Comparison of ENCODE assay signal across 8 mouse cellular contexts in genomic region chr17:36205456-36205855, GRCm38 (mm10). TPM values are rescaled to one million over a fixed set of nuclear protein-coding genes. Genes with fewer than 3 reads are reported as not detected.
DNase-seq lines count a peak whose midpoint lies in the region; ATAC-seq lines count a peak whose summit lies in the region.

No protein-coding gene starts in this region.

- no peaks in the 10 kb centered on the region for H3K79me2 ChIP-seq in macrophage (ENCODE audit: inconsistent target)

- H3K27ac ChIP-seq in heart, embryonic 13.5 days (replicated peaks), result no peak overlapping the region
- no peak overlapping the region for H3K27ac ChIP-seq in macrophage

- H3K4me2 ChIP-seq in heart, embryonic 13.5 days, result peak overlapping the region; percentile 79

- H3K9me3 ChIP-seq in heart, embryonic 13.5 days, result no peaks in the 10 kb centered on the region

- peaks cover 12% of the 10 kb centered on the region for H3K4me1 ChIP-seq in heart, embryonic 13.5 days

- H3K4me3 ChIP-seq in heart, embryonic 13.5 days, result peak overlapping the region; percentile 51
- peak overlapping the region; percentile 54 for H3K4me3 ChIP-seq in macrophage (ENCODE audit: inconsistent target)

- H3K27me3 ChIP-seq in heart, embryonic 13.5 days (replicated peaks), result peaks cover 98% of the 10 kb centered on the region
- peaks cover 3% of the 10 kb centered on the region; the same call in 1 of the 2 replicates for H3K27me3 ChIP-seq in splenic B cell, adult 2 months (ENCODE audit: control insufficient read depth, insufficient read depth, low read length, poor library complexity, severe bottlenecking)

- no peaks in the 10 kb centered on the region for H3K36me3 ChIP-seq in heart, embryonic 13.5 days
- H3K36me3 ChIP-seq in macrophage (ENCODE audit: inconsistent target), result no peaks in the 10 kb centered on the region
- H3K36me3 ChIP-seq in splenic B cell, adult 2 months (ENCODE audit: control insufficient read depth, insufficient read depth, low read length, poor library complexity, severe bottlenecking), result no peaks in the 10 kb centered on the region

- WGBS in heart, embryonic 13.5 days, result under 1% methylated on average over 15 of the region's 15 CpGs
- whole genome bisulfite sequencing in macrophage (ENCODE audit: missing documents), result 2% methylated on average over 15 of the region's 15 CpGs

- peak; percentile 48 to 64 for DNase-seq in CD8-positive naive resting alpha-beta T cell, adult 2 months (ENCODE audit: low read depth in 2 of 2, low spot score in 2 of 2)
- DNase-seq in adrenal gland, postnatal 36 days, result peak; percentile 30 to 45
- peak; percentile 17 for DNase-seq in kidney, postnatal 10 days
- DNase-seq in splenic B cell, adult 2 months (ENCODE audit: low read depth, low spot score), result peak; percentile 81
- DNase-seq in adipocyte (ENCODE audit: low spot score), result no peak
- DNase-seq in frontal cortex, postnatal 10 days (ENCODE audit: low spot score in 2 of 2), result no peak

- ATAC-seq in heart, embryonic 13.5 days (ENCODE audit: extremely low read depth, insufficient number of reproducible peaks, low FRiP score, low TSS enrichment), result no peak

- H3K9ac ChIP-seq in heart, embryonic 13.5 days, result peak overlapping the region; percentile 63; the same call in 1 of the 2 replicates

RNA-seq across cellular contexts. Expression of gene H2-T3, which starts 15.4 kb away (rescaled TPM):
- total RNA-seq in adrenal gland, postnatal 36 days (2021), result not detected
- 0.08 and 0.09 TPM in 2 replicates for polyA plus RNA-seq in heart, embryonic 13.5 days (2015; fragmentation: Nextera tagmentation; extraction: Ambion mirVana)
- not detected for total RNA-seq in macrophage (2018; cell fraction: chromatin; rRNA removed)
- total RNA-seq in macrophage (2018; cell fraction: cytosol; rRNA removed), result not detected
- total RNA-seq in macrophage (2018; cell fraction: nucleus; rRNA removed), result not detected
- not detected in 3 replicates for polyA plus RNA-seq in macrophage (2018)

RNA-seq across cellular contexts. Expression of gene Gm8909, which starts 37.1 kb away (rescaled TPM):
- not detected for total RNA-seq in adrenal gland, postnatal 36 days (2021)
- 1.3 and 1.9 TPM in 2 replicates for polyA plus RNA-seq in heart, embryonic 13.5 days (2015; fragmentation: Nextera tagmentation; extraction: Ambion mirVana)
- total RNA-seq in macrophage (2018; cell fraction: chromatin; rRNA removed), result not detected
- not detected for total RNA-seq in macrophage (2018; cell fraction: cytosol; rRNA removed)
- 1 to 10 TPM in 1 of 26 experiments, not detected in 25; 1.0 TPM for total RNA-seq in macrophage (2018; cell fraction: nucleus; rRNA removed)
- not detected in 3 replicates for polyA plus RNA-seq in macrophage (2018)

RNA-seq across cellular contexts. Expression of gene Rpp21, which starts 52.4 kb away (rescaled TPM):
- 10 to 100 TPM; 44.0 to 49.0 TPM for total RNA-seq in adrenal gland, postnatal 36 days (2021)
- polyA plus RNA-seq in heart, embryonic 13.5 days (2015; fragmentation: Nextera tagmentation; extraction: Ambion mirVana), result 85.0 and 91.8 TPM in 2 replicates
- 10 to 100 TPM in 24 of 26 experiments, 1 to 10 TPM in 2; 7.8 to 67.7 (median 23.6) TPM for total RNA-seq in macrophage (2018; cell fraction: chromatin; rRNA removed)
- 10 to 100 TPM; 19.1 to 41.4 (median 28.1) TPM for total RNA-seq in macrophage (2018; cell fraction: cytosol; rRNA removed)
- total RNA-seq in macrophage (2018; cell fraction: nucleus; rRNA removed), result 10 to 100 TPM; 10.6 to 52.7 (median 33.4) TPM
- 14.2 to 42.9 TPM (median 31.7 TPM) in 3 replicates for polyA plus RNA-seq in macrophage (2018)

Comparison
In these comparisons a context has a peak if more than half of its experiments do, and no peak if none do; other contexts are left out.
1. DNase-seq: peak in CD8-positive naive resting alpha-beta T cell, adult 2 months (2 of 2), adrenal gland, postnatal 36 days (2 of 2), kidney, postnatal 10 days (single experiment) and splenic B cell, adult 2 months (single experiment); none in adipocyte (single experiment) and frontal cortex, postnatal 10 days (0 of 2).